Mouse (Mus musculus) brain, embryonic 14.5 days (tissue): ENCODE measurements around the gene Casd1.

Experiments
- CTCF ChIP-seq: fragments of 200-500 bp; IDR thresholded peaks from 2 replicates; pipeline ENCODE4 v1.5.1; 2012; ENCODE audit warnings: inconsistent platforms, mild to moderate bottlenecking, moderate library complexity, borderline replicate concordance; ENCODE audit not compliant: insufficient read depth, insufficient read length; ENCODE audit errors: extremely low read depth
- POLR2A ChIP-seq: fragments of 200-500 bp; IDR thresholded peaks from 2 replicates; pipeline ENCODE4 v1.6.1; 2012; ENCODE audit warnings: mild to moderate bottlenecking, inconsistent platforms, borderline replicate concordance; ENCODE audit not compliant: poor library complexity, insufficient read depth, insufficient read length, severe bottlenecking; ENCODE audit errors: extremely low read depth

DNA sequence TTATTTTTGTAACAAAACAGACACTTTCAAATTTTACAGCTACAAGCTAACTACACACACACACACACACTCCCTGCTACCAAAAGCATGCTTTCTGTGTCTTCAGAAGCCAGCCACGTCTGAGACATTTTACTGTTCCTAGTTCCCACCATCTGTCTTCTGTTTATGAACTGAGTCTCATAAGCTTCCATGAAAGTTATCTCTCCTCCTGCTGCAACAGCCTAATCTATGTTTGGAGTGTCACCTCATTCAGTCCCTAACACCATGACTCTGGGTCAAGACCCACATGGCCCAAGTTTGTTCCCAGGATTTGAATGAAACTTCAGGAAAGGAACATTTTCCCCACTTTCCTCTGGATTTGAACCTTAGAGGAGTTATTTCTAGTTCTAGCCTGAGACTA lies 38.2 kb upstream of the Casd1 start:
- TF ChIP-seq CTCF (no peak), POLR2A (no peak)
